Mouse (Mus musculus): ENCODE measurements around the gene Rps2. TPM values are rescaled to one million over a fixed set of nuclear protein-coding genes. Genes with fewer than 3 reads are reported as not detected.

Rps2 gene
- polyA plus RNA-seq, 1 experiment: 515 TPM

- TF ChIP-seq CTCF (IDR thresholded peaks at IDR 0.05; ENCODE audit: control insufficient read depth, insufficient read depth, insufficient replicate concordance, low read depth, low read length) (no peak), POLR2A (IDR thresholded peaks at IDR 0.05; ENCODE audit: control insufficient read depth, low read depth, low read length) (no peak)
- Histone ChIP-seq H3K4me3 (ENCODE audit: control insufficient read depth, low read depth, low read length) (no peak overlapping the region), H3K4me1 (ENCODE audit: control insufficient read depth, insufficient read depth, low read length) (peaks cover 17% of the 10 kb centered on the region), H3K27ac (ENCODE audit: control insufficient read depth, insufficient read depth, low read depth, low read length) (no peak overlapping the region), H3K27me3 (ENCODE audit: control insufficient read depth, insufficient read depth, low read length) (no peaks in the 10 kb centered on the region), H3K36me3 (ENCODE audit: control insufficient read depth, insufficient read depth, low read length) (no peaks in the 10 kb centered on the region)
Measured at GRCm38 (mm10) chr17:24692385-24692784, 25.5 kb upstream of the Rps2 start.

- peaks cover 5% of the 10 kb centered on the region for H3K4me1 ChIP-seq (ENCODE audit: control insufficient read depth, insufficient read depth, low read length)
- no peak for TF ChIP-seq CTCF (IDR thresholded peaks at IDR 0.05; ENCODE audit: control insufficient read depth, insufficient read depth, insufficient replicate concordance, low read depth, low read length)
- no peak for TF ChIP-seq POLR2A (IDR thresholded peaks at IDR 0.05; ENCODE audit: control insufficient read depth, low read depth, low read length)
- peak overlapping the region; percentile 85 for H3K27ac ChIP-seq (ENCODE audit: control insufficient read depth, insufficient read depth, low read depth, low read length)
- no peaks in the 10 kb centered on the region for H3K36me3 ChIP-seq (ENCODE audit: control insufficient read depth, insufficient read depth, low read length)
- H3K27me3 ChIP-seq (ENCODE audit: control insufficient read depth, insufficient read depth, low read length): no peaks in the 10 kb centered on the region
- peak overlapping the region; percentile 75 for H3K4me3 ChIP-seq (ENCODE audit: control insufficient read depth, low read depth, low read length)
Measured at GRCm38 (mm10) chr17:24695326-24696010, 22.4 kb upstream of the Rps2 start.

GRCm38 (mm10) chr17:24696011-24696697, 21.8 kb upstream of the Rps2 start, which contains the start of the genes Gfer and Noxo1:
Gene Gfer, minus strand, starts transcription at chr17:24696156.
Gene Noxo1, plus strand, starts transcription at chr17:24696234.
- peaks cover 5% of the 10 kb centered on the region for H3K4me1 ChIP-seq (ENCODE audit: control insufficient read depth, insufficient read depth, low read length)
- H3K27ac ChIP-seq (ENCODE audit: control insufficient read depth, insufficient read depth, low read depth, low read length): peak within 1 kb of the TSS; percentile 85
- peak within 1 kb of the TSS; percentile 75 for H3K4me3 ChIP-seq (ENCODE audit: control insufficient read depth, low read depth, low read length)
- no peaks in the 10 kb centered on the region for H3K36me3 ChIP-seq (ENCODE audit: control insufficient read depth, insufficient read depth, low read length)
- no peak for TF ChIP-seq CTCF (IDR thresholded peaks at IDR 0.05; ENCODE audit: control insufficient read depth, insufficient read depth, insufficient replicate concordance, low read depth, low read length)
- peak; percentile 88 for TF ChIP-seq POLR2A (IDR thresholded peaks at IDR 0.05; ENCODE audit: control insufficient read depth, low read depth, low read length)
- H3K27me3 ChIP-seq (ENCODE audit: control insufficient read depth, insufficient read depth, low read length): no peaks in the 10 kb centered on the region

GRCm38 (mm10) chr17:24697985-24698384, 19.9 kb upstream of the Rps2 start:
- Histone ChIP-seq H3K4me3 (ENCODE audit: control insufficient read depth, low read depth, low read length) (peak overlapping the region; percentile 17), H3K4me1 (ENCODE audit: control insufficient read depth, insufficient read depth, low read length) (peaks cover 5% of the 10 kb centered on the region), H3K36me3 (ENCODE audit: control insufficient read depth, insufficient read depth, low read length) (no peaks in the 10 kb centered on the region), H3K27ac (ENCODE audit: control insufficient read depth, insufficient read depth, low read depth, low read length) (no peak overlapping the region), H3K27me3 (ENCODE audit: control insufficient read depth, insufficient read depth, low read length) (no peaks in the 10 kb centered on the region)
- no peak for TF ChIP-seq POLR2A (IDR thresholded peaks at IDR 0.05; ENCODE audit: control insufficient read depth, low read depth, low read length)
- no peak for TF ChIP-seq CTCF (IDR thresholded peaks at IDR 0.05; ENCODE audit: control insufficient read depth, insufficient read depth, insufficient replicate concordance, low read depth, low read length)

- H3K27me3 ChIP-seq (ENCODE audit: control insufficient read depth, insufficient read depth, low read length): no peaks in the 10 kb centered on the region
- TF ChIP-seq CTCF (IDR thresholded peaks at IDR 0.05; ENCODE audit: control insufficient read depth, insufficient read depth, insufficient replicate concordance, low read depth, low read length) (no peak), POLR2A (IDR thresholded peaks at IDR 0.05; ENCODE audit: control insufficient read depth, low read depth, low read length) (no peak)
- H3K4me1 ChIP-seq (ENCODE audit: control insufficient read depth, insufficient read depth, low read length): peaks cover 5% of the 10 kb centered on the region
- H3K27ac ChIP-seq (ENCODE audit: control insufficient read depth, insufficient read depth, low read depth, low read length): no peak overlapping the region
- H3K36me3 ChIP-seq (ENCODE audit: control insufficient read depth, insufficient read depth, low read length): no peaks in the 10 kb centered on the region
- no peak overlapping the region for H3K4me3 ChIP-seq (ENCODE audit: control insufficient read depth, low read depth, low read length)
Measured at GRCm38 (mm10) chr17:24698715-24699114, 19.2 kb upstream of the Rps2 start.

DNA sequence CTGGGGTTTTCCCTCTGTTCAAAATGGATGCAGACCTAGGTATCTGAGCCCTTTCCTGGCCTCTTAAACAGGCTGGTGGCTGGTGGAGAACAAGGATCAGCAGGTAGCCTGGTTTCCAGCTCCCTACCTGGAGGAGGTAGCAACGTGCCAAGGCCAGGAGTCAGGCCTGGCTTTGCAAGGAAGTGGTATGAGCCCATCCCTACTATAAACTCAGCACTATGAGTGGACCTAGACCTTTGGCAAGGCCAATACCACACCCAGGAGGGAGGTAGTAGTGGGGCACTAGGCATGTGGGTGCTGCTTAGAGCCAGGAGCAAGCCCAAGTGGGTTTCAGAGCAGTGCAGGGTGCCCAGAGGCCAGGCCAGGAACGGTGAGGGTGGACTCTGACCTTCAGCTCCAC, 18.4 kb upstream of the Rps2 start:
- H3K4me1 ChIP-seq (ENCODE audit: control insufficient read depth, insufficient read depth, low read length): peaks cover 5% of the 10 kb centered on the region
- H3K27me3 ChIP-seq (ENCODE audit: control insufficient read depth, insufficient read depth, low read length): no peaks in the 10 kb centered on the region
- H3K27ac ChIP-seq (ENCODE audit: control insufficient read depth, insufficient read depth, low read depth, low read length): no peak overlapping the region
- TF ChIP-seq POLR2A (IDR thresholded peaks at IDR 0.05; ENCODE audit: control insufficient read depth, low read depth, low read length): no peak; the same call in 1 of the 2 replicates
- no peak for TF ChIP-seq CTCF (IDR thresholded peaks at IDR 0.05; ENCODE audit: control insufficient read depth, insufficient read depth, insufficient replicate concordance, low read depth, low read length)
- no peak overlapping the region for H3K4me3 ChIP-seq (ENCODE audit: control insufficient read depth, low read depth, low read length)
- H3K36me3 ChIP-seq (ENCODE audit: control insufficient read depth, insufficient read depth, low read length): no peaks in the 10 kb centered on the region; the same call in 1 of the 2 replicates

- no peak for TF ChIP-seq POLR2A (IDR thresholded peaks at IDR 0.05; ENCODE audit: control insufficient read depth, low read depth, low read length)
- TF ChIP-seq CTCF (IDR thresholded peaks at IDR 0.05; ENCODE audit: control insufficient read depth, insufficient read depth, insufficient replicate concordance, low read depth, low read length): no peak
- H3K4me1 ChIP-seq (ENCODE audit: control insufficient read depth, insufficient read depth, low read length): peaks cover 2% of the 10 kb centered on the region; the same call in 1 of the 2 replicates
- H3K27ac ChIP-seq (ENCODE audit: control insufficient read depth, insufficient read depth, low read depth, low read length): no peak overlapping the region
- no peaks in the 10 kb centered on the region for H3K27me3 ChIP-seq (ENCODE audit: control insufficient read depth, insufficient read depth, low read length)
- no peaks in the 10 kb centered on the region; the same call in 1 of the 2 replicates for H3K36me3 ChIP-seq (ENCODE audit: control insufficient read depth, insufficient read depth, low read length)
- no peak overlapping the region for H3K4me3 ChIP-seq (ENCODE audit: control insufficient read depth, low read depth, low read length)
Measured at GRCm38 (mm10) chr17:24701251-24701650, 16.7 kb upstream of the Rps2 start.

Measured in testis, adult 2 months (tissue).